Mouse (Mus musculus): Measurements from ENCODE around the gene Neurl2.
A peak's percentile ranks its signal among the peaks of the same experiment; 100 is the strongest.
"Not testable (repeated sequence)": the region's sequence is repeated elsewhere in the genome, so short reads cannot be mapped to it uniquely, and the experiment has no call there.

Gene Neurl2

GRCm38 (mm10) chr2:164857842-164858553, 24.7 kb upstream of the Neurl2 start:
- DNase-seq (ENCODE audit: low read depth, low spot score): no peak

GRCm38 (mm10) chr2:164857101-164857821, 24.0 kb upstream of the Neurl2 start, which contains the start of gene Pltp:
TSS of gene Pltp (minus strand) at chr2:164857711.
- DNase-seq (ENCODE audit: low read depth, low spot score): peak; percentile 63

GRCm38 (mm10) chr2:164856309-164857100, 23.2 kb upstream of the Neurl2 start:
- no peak for DNase-seq (ENCODE audit: low read depth, low spot score)

- not testable (repeated sequence) for DNase-seq (ENCODE audit: low read depth, low spot score)
Measured at GRCm38 (mm10) chr2:164855572-164855971, 22.3 kb upstream of the Neurl2 start.

GRCm38 (mm10) chr2:164850061-164850460, 16.8 kb upstream of the Neurl2 start:
- DNase-seq (ENCODE audit: low read depth, low spot score): no peak

- no peak for DNase-seq (ENCODE audit: low read depth, low spot score)
Measured at GRCm38 (mm10) chr2:164845782-164846181, 12.5 kb upstream of the Neurl2 start.

GRCm38 (mm10) chr2:164835164-164835563, 1.9 kb upstream of the Neurl2 start:
- DNase-seq (ENCODE audit: low read depth, low spot score): no peak

- DNase-seq (ENCODE audit: low read depth, low spot score): no peak
Measured at GRCm38 (mm10) chr2:164834531-164834930, 1.3 kb upstream of the Neurl2 start.

- DNase-seq (ENCODE audit: low read depth, low spot score): peak; percentile 63
Measured at GRCm38 (mm10) chr2:164832748-164833301, 431 bp downstream of the Neurl2 start, which contains the start of gene Ctsa. TSS of gene Ctsa (plus strand) at chr2:164832873.

GRCm38 (mm10) chr2:164832032-164832747, 1.1 kb downstream of the Neurl2 start:
- no peak for DNase-seq (ENCODE audit: low read depth, low spot score)

GRCm38 (mm10) chr2:164831029-164831428, 2.2 kb downstream of the Neurl2 start:
- DNase-seq (ENCODE audit: low read depth, low spot score): no peak

GRCm38 (mm10) chr2:164829090-164829489, 4.2 kb downstream of the Neurl2 start:
- DNase-seq (ENCODE audit: low read depth, low spot score): no peak

- DNase-seq (ENCODE audit: low read depth, low spot score): no peak
Measured at GRCm38 (mm10) chr2:164828437-164828836, 4.8 kb downstream of the Neurl2 start, which contains the start of gene Spata25. TSS of gene Spata25 (minus strand) at chr2:164828537.

- DNase-seq (ENCODE audit: low read depth, low spot score): no peak
Measured at GRCm38 (mm10) chr2:164827146-164827850, 6.0 kb downstream of the Neurl2 start.

- DNase-seq (ENCODE audit: low read depth, low spot score): no peak
Measured at GRCm38 (mm10) chr2:164825521-164825920, 7.7 kb downstream of the Neurl2 start.

GRCm38 (mm10) chr2:164823969-164824368, 9.3 kb downstream of the Neurl2 start:
- no peak for DNase-seq (ENCODE audit: low read depth, low spot score)

- peak; percentile 49 for DNase-seq (ENCODE audit: low read depth, low spot score)
Measured at GRCm38 (mm10) chr2:164823181-164823585, 10.1 kb downstream of the Neurl2 start.

- DNase-seq (ENCODE audit: low read depth, low spot score): peak; percentile 98
Measured at GRCm38 (mm10) chr2:164822636-164823165, 10.6 kb downstream of the Neurl2 start, which contains the start of gene Zswim1. TSS of gene Zswim1 (plus strand) at chr2:164822686.

- DNase-seq (ENCODE audit: low read depth, low spot score): no peak
Measured at GRCm38 (mm10) chr2:164821060-164821459, 12.2 kb downstream of the Neurl2 start.

- no peak for DNase-seq (ENCODE audit: low read depth, low spot score)
Measured at GRCm38 (mm10) chr2:164817703-164818102, 15.6 kb downstream of the Neurl2 start.
